Mouse (Mus musculus) cerebellum, postnatal 36 days (tissue): Measurements from ENCODE around the gene Prpmp5.
"Not testable (repeated sequence)": the region's sequence is repeated elsewhere in the genome, so short reads cannot be mapped to it uniquely, and the experiment has no call there.

Source experiments
- DNase-seq, 2 experiments: peaks; one replicate each; pipeline ENCODE4 v3.0.0; 2021 to 2022; ENCODE audit warnings: mixed read lengths in 2 of 2

The Prpmp5 gene

GRCm38 (mm10) chr6:132314657-132315056, at the start of gene Prpmp5:
Prpmp5 (minus strand) TSS chr6:132314757.
- not testable (repeated sequence) for DNase-seq

DNA sequence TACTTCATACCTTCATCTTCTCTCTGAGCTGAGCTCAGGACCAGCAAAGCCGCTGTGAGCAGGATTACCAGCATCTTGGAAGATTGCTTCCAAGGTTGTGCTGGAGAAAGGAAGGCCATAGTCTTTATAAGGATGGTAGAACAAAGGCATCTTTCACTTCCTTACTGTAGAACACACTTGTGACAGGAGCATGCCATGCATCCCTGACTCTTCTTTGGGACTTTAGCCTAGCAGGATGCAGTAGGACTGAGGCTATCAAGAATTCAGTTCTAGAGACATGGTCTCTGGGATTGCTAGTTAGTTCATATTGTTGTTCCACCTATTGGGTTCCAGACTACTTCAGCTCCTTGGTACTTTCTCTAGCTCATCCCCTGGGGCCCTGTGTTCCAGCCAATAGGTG, 49.5 kb upstream of the Prpmp5 start, which contains the start of gene Gm8882:
Gene Gm8882 (minus strand): TSS at position 101 of the 400 bp plus-strand sequence.
- not testable (repeated sequence) for DNase-seq
